ENCODE assay signal across 12 mouse cellular contexts in the genomic region with DNA sequence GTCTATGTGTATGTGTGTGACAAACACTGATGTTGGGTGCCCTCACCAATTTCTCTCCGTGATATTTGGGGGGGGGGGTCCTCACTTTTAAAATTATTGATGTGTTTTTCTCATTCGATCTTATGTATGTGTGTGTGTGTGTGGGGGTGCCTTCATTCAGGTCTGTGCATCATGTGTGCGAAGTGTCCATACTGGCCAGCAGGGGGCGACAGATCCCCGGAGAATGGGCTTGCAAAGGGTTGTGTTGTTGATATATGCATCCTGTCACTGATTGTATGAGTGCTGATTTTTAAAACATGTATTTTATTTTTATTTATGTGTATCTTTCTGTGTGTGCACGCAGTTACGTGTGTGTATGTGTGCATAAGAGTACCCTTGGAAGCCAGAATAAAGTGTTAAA. TPM values are rescaled to one million over a fixed set of nuclear protein-coding genes. Genes with fewer than 3 reads are reported as not detected.
DNase-seq lines count a peak whose midpoint lies in the region; ATAC-seq and TF ChIP-seq lines count a peak whose summit lies in the region.
"Had no signal": no experiment of that assay in that cellular context is flagged by ENCODE, and none has a peak within 500 bp of the region (broad histone marks: within the 10 kb centered on the region; RNA-seq: fewer than 3 reads in every experiment).

No protein-coding gene starts in this region.

- no peak for DNase-seq in midbrain, postnatal 0 days (ENCODE audit: low spot score)
- DNase-seq in midbrain, embryonic 14.5 days: no peak
- peak; percentile 60 for DNase-seq in ES-E14 (ENCODE audit: low read depth, low spot score)
- no peak for DNase-seq in retina, embryonic 14.5 days (ENCODE audit: low spot score)
- no peak for DNase-seq in adrenal gland, adult 8-10 months
- no peak for DNase-seq in heart, adult 8-10 months (ENCODE audit: low spot score)
- DNase-seq: retina, postnatal 1 day had no signal

- peak; percentile 65 for TF ChIP-seq CTCF in midbrain, postnatal 0 days (IDR thresholded peaks at IDR 0.05)
- TF ChIP-seq CTCF in cortical plate, adult 2 months (IDR thresholded peaks at IDR 0.05; ENCODE audit: extremely low read depth, insufficient read depth, low read length): peak; percentile 27; the same call in 1 of the 2 replicates
- TF ChIP-seq CTCF in small intestine, adult 2 months (IDR thresholded peaks at IDR 0.05; ENCODE audit: extremely low read depth, insufficient read length, insufficient replicate concordance, low read depth, low read length): peak; percentile 79; the same call in 1 of the 2 replicates

- no peak for ATAC-seq in midbrain, postnatal 0 days (ENCODE audit: low FRiP score)
- ATAC-seq in midbrain, embryonic 14.5 days (ENCODE audit: low FRiP score, low TSS enrichment): no peak

- no peaks in the 10 kb centered on the region for H3K36me3 ChIP-seq in midbrain, postnatal 0 days (ENCODE audit: insufficient read depth, low read length)
- no peaks in the 10 kb centered on the region for H3K36me3 ChIP-seq in midbrain, embryonic 14.5 days (ENCODE audit: control insufficient read depth, insufficient read depth, low read length)
- H3K36me3 ChIP-seq in ES-E14 (ENCODE audit: control insufficient read depth, insufficient read depth, low read length, poor library complexity, severe bottlenecking): no peaks in the 10 kb centered on the region
- H3K36me3 ChIP-seq in small intestine, adult 2 months (ENCODE audit: control insufficient read depth, insufficient read depth, low read length): no peaks in the 10 kb centered on the region
- H3K36me3 ChIP-seq: heart, embryonic 15.5 days had no signal

- in situ Hi-C loops in ES-E14 (cut with MboI; ENCODE audit: low sequenced_read_pairs in 2 of 2, unreplicated experiment in 2 of 2): loop anchor here (10.0 to 25.0 kb wide), 2 partner anchors 181 to 184 kb away; no protein-coding TSS in a partner anchor

- H3K4me1 ChIP-seq in midbrain, postnatal 0 days (ENCODE audit: insufficient read depth, low read length): no peaks in the 10 kb centered on the region
- H3K4me1 ChIP-seq in midbrain, embryonic 14.5 days (ENCODE audit: control insufficient read depth, insufficient read depth, low read length): no peaks in the 10 kb centered on the region
- H3K4me1 ChIP-seq in ES-E14 (ENCODE audit: control insufficient read depth in 2 of 2, insufficient read depth in 2 of 2, low read length in 2 of 2, poor library complexity in 1 of 2): no peaks in the 10 kb centered on the region
- no peaks in the 10 kb centered on the region for H3K4me1 ChIP-seq in cortical plate, adult 2 months (ENCODE audit: control insufficient read depth, insufficient read depth, low read length)
- H3K4me1 ChIP-seq in small intestine, adult 2 months (ENCODE audit: control insufficient read depth, insufficient read depth, insufficient read length, low read length): no peaks in the 10 kb centered on the region

- H3K27me3 ChIP-seq in midbrain, postnatal 0 days (ENCODE audit: insufficient read depth, low read length): no peaks in the 10 kb centered on the region; the same call in 1 of the 2 replicates
- H3K27me3 ChIP-seq in midbrain, embryonic 14.5 days (ENCODE audit: control insufficient read depth, insufficient read depth, low read length): no peaks in the 10 kb centered on the region
- H3K27me3 ChIP-seq in small intestine, adult 2 months (ENCODE audit: control insufficient read depth, insufficient read depth, low read length): no peaks in the 10 kb centered on the region
- H3K27me3 ChIP-seq: heart, embryonic 15.5 days had no signal

- H3K4me3 ChIP-seq in midbrain, postnatal 0 days (ENCODE audit: low read depth, low read length): no peak overlapping the region
- no peak overlapping the region for H3K4me3 ChIP-seq in midbrain, embryonic 14.5 days (replicated peaks; ENCODE audit: low read depth, low read length)
- H3K4me3 ChIP-seq in ES-E14 (ENCODE audit: insufficient read depth in 1 of 2, low read depth in 1 of 2, low read length in 2 of 2, poor library complexity in 1 of 2, severe bottlenecking in 1 of 2): no peak overlapping the region
- H3K4me3 ChIP-seq in cortical plate, adult 2 months (ENCODE audit: insufficient read depth, low read length): no peak overlapping the region
- no peak overlapping the region for H3K4me3 ChIP-seq in small intestine, adult 2 months (ENCODE audit: low read depth, low read length)
- H3K4me3 ChIP-seq: heart, embryonic 15.5 days had no signal

- no peak overlapping the region for H3K4me2 ChIP-seq in midbrain, postnatal 0 days (ENCODE audit: low read depth, low read length, poor library complexity, severe bottlenecking)
- H3K4me2 ChIP-seq in midbrain, embryonic 14.5 days (ENCODE audit: low read length): no peak overlapping the region
- H3K4me2 ChIP-seq: heart, embryonic 15.5 days had no signal

- H3K9ac ChIP-seq in midbrain, postnatal 0 days (replicated peaks; ENCODE audit: low read length, poor library complexity, severe bottlenecking): no peak overlapping the region
- H3K9ac ChIP-seq in midbrain, embryonic 14.5 days (replicated peaks; ENCODE audit: low read length): no peak overlapping the region
- no peak overlapping the region for H3K9ac ChIP-seq in ES-E14 (ENCODE audit: insufficient read depth, low read depth, low read length, poor library complexity, severe bottlenecking)
- H3K9ac ChIP-seq: heart, embryonic 15.5 days had no signal

- no peaks in the 10 kb centered on the region for H3K9me3 ChIP-seq in midbrain, postnatal 0 days (ENCODE audit: low read length)
- no peaks in the 10 kb centered on the region for H3K9me3 ChIP-seq in midbrain, embryonic 14.5 days (ENCODE audit: control insufficient read depth, low read length)
- H3K9me3 ChIP-seq in ES-E14 (ENCODE audit: control insufficient read depth, insufficient read depth, low read depth, low read length): no peaks in the 10 kb centered on the region
- H3K9me3 ChIP-seq: heart, embryonic 15.5 days had no signal

- 76% methylated on average over 7 of the region's 7 CpGs for WGBS in midbrain, postnatal 0 days
- WGBS in midbrain, embryonic 14.5 days: 76% methylated on average over 7 of the region's 7 CpGs
- 77% methylated on average over 7 of the region's 7 CpGs for WGBS in small intestine, adult 2 months

- TF ChIP-seq POLR2A in cortical plate, adult 2 months (IDR thresholded peaks at IDR 0.05; ENCODE audit: extremely low read depth, insufficient read depth, low read length): no peak
- no peak for TF ChIP-seq POLR2A in small intestine, adult 2 months (IDR thresholded peaks at IDR 0.05; ENCODE audit: low read depth, low read length)

- no peak overlapping the region for H3K27ac ChIP-seq in midbrain, postnatal 0 days (ENCODE audit: low read depth, low read length)
- no peak overlapping the region for H3K27ac ChIP-seq in midbrain, embryonic 14.5 days (replicated peaks; ENCODE audit: low read depth, low read length)
- no peak overlapping the region for H3K27ac ChIP-seq in ES-E14 (ENCODE audit: insufficient read depth, low read depth, low read length, poor library complexity, severe bottlenecking)
- H3K27ac ChIP-seq in cortical plate, adult 2 months (ENCODE audit: insufficient read depth, low read length): no peak overlapping the region
- no peak overlapping the region for H3K27ac ChIP-seq in small intestine, adult 2 months (ENCODE audit: insufficient read depth, low read depth, low read length)
- H3K27ac ChIP-seq: heart, embryonic 15.5 days had no signal

TF ChIP-seq in ES-E14, 5 proteins besides CTCF, POLR2A, EP300 and RAD21:
- TF ChIP-seq HCFC1 (IDR thresholded peaks at IDR 0.05; ENCODE audit: borderline replicate concordance, insufficient read depth, low read length) (no peak), ZC3H11A (IDR thresholded peaks at IDR 0.05; ENCODE audit: borderline replicate concordance, low read depth, low read length) (peak; percentile 92)
TF ChIP-seq in ES-E14: peak in this region for 1.

RNA-seq across cellular contexts. Expression of a gene that starts 32.6 kb away (rescaled TPM):
- not detected in 2 replicates for total RNA-seq in midbrain, postnatal 0 days (2014; rRNA removed)
- polyA plus RNA-seq in midbrain, postnatal 0 days (2015; fragmentation: Nextera tagmentation; extraction: Ambion mirVana): not detected in 2 replicates
- polyA plus RNA-seq in midbrain, embryonic 14.5 days (2014; fragmentation: Nextera tagmentation; extraction: Ambion mirVana): not detected in 2 replicates
- total RNA-seq in ES-E14 (2012; rRNA removed): not detected in 2 replicates
- polyA plus RNA-seq in cortical plate, adult 2 months (2012; rRNA removed): not detected in 2 replicates
- polyA plus RNA-seq in small intestine, adult 2 months (2012; rRNA removed): not detected in 2 replicates
- not detected for total RNA-seq in adrenal gland, adult 8-10 months (2022)
- total RNA-seq in heart, adult 8-10 months (2022): not detected
- total RNA-seq: layer of hippocampus, postnatal 14 days; megakaryocyte, adult 5-6 weeks had no signal
- polyA plus RNA-seq: heart, embryonic 15.5 days had no signal

RNA-seq across cellular contexts. Expression of a gene that starts 35.3 kb away (rescaled TPM):
- not detected in 2 replicates for total RNA-seq in midbrain, postnatal 0 days (2014; rRNA removed)
- not detected in 2 replicates for polyA plus RNA-seq in midbrain, postnatal 0 days (2015; fragmentation: Nextera tagmentation; extraction: Ambion mirVana)
- polyA plus RNA-seq in midbrain, embryonic 14.5 days (2014; fragmentation: Nextera tagmentation; extraction: Ambion mirVana): 0.38 TPM in 1 of 2 replicates, not detected in the other
- not detected in 2 replicates for total RNA-seq in ES-E14 (2012; rRNA removed)
- polyA plus RNA-seq in cortical plate, adult 2 months (2012; rRNA removed): not detected in 2 replicates
- 38.1 and 224 TPM in 2 replicates for polyA plus RNA-seq in small intestine, adult 2 months (2012; rRNA removed)
- total RNA-seq in adrenal gland, adult 8-10 months (2022): not detected
- not detected for total RNA-seq in heart, adult 8-10 months (2022)
- total RNA-seq: layer of hippocampus, postnatal 14 days; megakaryocyte, adult 5-6 weeks had no signal
- polyA plus RNA-seq: heart, embryonic 15.5 days had no signal

RNA-seq across cellular contexts. Expression of a gene that starts 35.7 kb away (rescaled TPM):
- total RNA-seq in midbrain, postnatal 0 days (2014; rRNA removed): 101 and 107 TPM in 2 replicates
- polyA plus RNA-seq in midbrain, postnatal 0 days (2015; fragmentation: Nextera tagmentation; extraction: Ambion mirVana): 17.0 and 20.2 TPM in 2 replicates
- 32.4 and 43.7 TPM in 2 replicates for polyA plus RNA-seq in midbrain, embryonic 14.5 days (2014; fragmentation: Nextera tagmentation; extraction: Ambion mirVana)
- total RNA-seq in ES-E14 (2012; rRNA removed): 46.1 and 66.6 TPM in 2 replicates
- polyA plus RNA-seq in cortical plate, adult 2 months (2012; rRNA removed): 37.5 and 39.5 TPM in 2 replicates
- 28.4 and 46.7 TPM in 2 replicates for polyA plus RNA-seq in small intestine, adult 2 months (2012; rRNA removed)
- total RNA-seq in adrenal gland, adult 8-10 months (2022): 10 to 100 TPM; 42.8 to 63.0 (median 58.2) TPM
- 10 to 100 TPM; 23.8 to 28.7 (median 26.0) TPM for total RNA-seq in heart, adult 8-10 months (2022)

Comparison
In these comparisons a context has a peak if more than half of its experiments do, and no peak if none do; other contexts are left out.
1. CTCF ChIP-seq: peak in every context shown above with its lines; median percentile 79 in small intestine, adult 2 months; 65 in midbrain, postnatal 0 days; 27 in cortical plate, adult 2 months.